Mouse (Mus musculus): ENCODE data around the gene Slc18a2. TPM values are rescaled to one million over a fixed set of nuclear protein-coding genes. Genes with fewer than 3 reads are reported as not detected.
A peak's percentile ranks its signal among the peaks of the same experiment; 100 is the strongest.

The Slc18a2 gene
- polyA plus RNA-seq, 1 experiment from 2014 or later: 28.7 TPM

DNA sequence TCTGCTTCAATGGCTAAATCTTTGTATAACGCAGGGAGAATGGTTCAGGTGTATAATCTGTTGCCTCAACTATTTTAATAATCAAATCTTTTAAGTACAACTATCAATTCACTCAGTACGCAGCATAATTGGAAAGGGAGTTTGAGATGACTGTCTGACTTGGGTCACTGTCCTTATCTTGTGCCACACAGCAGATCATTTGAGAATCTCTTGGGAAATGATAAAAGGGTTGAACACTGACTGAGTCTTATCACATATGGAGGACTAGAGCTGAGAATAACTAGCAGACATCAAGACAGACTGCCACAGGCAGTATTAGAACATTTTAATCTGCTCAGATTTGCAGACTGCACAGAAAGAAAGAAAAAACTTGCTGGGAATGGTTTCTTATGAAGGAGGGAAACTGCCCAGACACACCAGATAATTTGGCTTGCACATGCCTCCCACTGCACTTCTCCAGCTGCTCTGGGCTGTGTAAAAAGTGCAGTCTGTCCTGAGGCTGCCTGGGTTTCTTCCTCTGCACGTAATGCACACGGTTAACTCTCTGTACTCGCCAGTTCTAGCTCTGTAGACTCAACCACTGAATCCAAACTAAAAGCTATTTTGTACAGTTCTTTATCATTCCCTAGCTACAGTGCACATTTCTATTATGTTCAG lies 31.6 kb downstream of the Slc18a2 start:
- WGBS: 69% methylated on average over 5 of the region's 5 CpGs
- Histone ChIP-seq H3K27ac (ENCODE audit: low read length) (no peak overlapping the region), H3K9me3 (replicated peaks; ENCODE audit: control insufficient read depth, low read length, poor library complexity, severe bottlenecking) (no peaks in the 10 kb centered on the region), H3K4me2 (ENCODE audit: low read length) (no peak overlapping the region), H3K27me3 (ENCODE audit: control insufficient read depth, insufficient read depth, low read depth, low read length) (no peaks in the 10 kb centered on the region), H3K4me1 (ENCODE audit: control insufficient read depth, insufficient read depth, low read length) (no peaks in the 10 kb centered on the region), H3K4me3 (ENCODE audit: low read depth, low read length) (no peak overlapping the region), H3K9ac (ENCODE audit: low read depth, low read length) (no peak overlapping the region), H3K36me3 (ENCODE audit: control insufficient read depth, insufficient read depth, low read length) (no peaks in the 10 kb centered on the region)
- ATAC-seq: no peak

DNA sequence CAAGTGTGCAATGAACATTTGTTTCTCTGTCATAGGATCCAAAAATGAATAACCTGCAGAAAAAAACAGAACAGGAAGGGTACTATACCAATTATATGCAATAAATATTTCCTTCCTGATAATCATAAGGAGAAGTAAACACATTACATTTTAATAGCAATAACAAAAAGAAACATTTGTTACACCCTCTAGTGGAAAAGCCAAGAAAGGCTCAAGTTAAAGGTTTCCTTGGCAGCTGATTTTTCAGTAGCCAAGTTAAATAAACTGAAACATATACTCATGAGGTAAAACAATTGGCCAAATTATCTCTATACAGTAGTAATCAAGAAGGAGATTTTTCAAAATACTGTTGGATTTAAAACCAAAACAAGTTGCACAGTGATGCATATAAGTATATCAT lies 54.6 kb downstream of the Slc18a2 start:
- Histone ChIP-seq H3K27ac (ENCODE audit: low read length) (no peak overlapping the region), H3K9me3 (replicated peaks; ENCODE audit: control insufficient read depth, low read length, poor library complexity, severe bottlenecking) (no peaks in the 10 kb centered on the region), H3K27me3 (ENCODE audit: control insufficient read depth, insufficient read depth, low read depth, low read length) (no peaks in the 10 kb centered on the region), H3K4me3 (ENCODE audit: low read depth, low read length) (no peak overlapping the region), H3K4me1 (ENCODE audit: control insufficient read depth, insufficient read depth, low read length) (no peaks in the 10 kb centered on the region), H3K9ac (ENCODE audit: low read depth, low read length) (no peak overlapping the region), H3K4me2 (ENCODE audit: low read length) (no peak overlapping the region), H3K36me3 (ENCODE audit: control insufficient read depth, insufficient read depth, low read length) (no peaks in the 10 kb centered on the region)
- ATAC-seq: no peak

DNA sequence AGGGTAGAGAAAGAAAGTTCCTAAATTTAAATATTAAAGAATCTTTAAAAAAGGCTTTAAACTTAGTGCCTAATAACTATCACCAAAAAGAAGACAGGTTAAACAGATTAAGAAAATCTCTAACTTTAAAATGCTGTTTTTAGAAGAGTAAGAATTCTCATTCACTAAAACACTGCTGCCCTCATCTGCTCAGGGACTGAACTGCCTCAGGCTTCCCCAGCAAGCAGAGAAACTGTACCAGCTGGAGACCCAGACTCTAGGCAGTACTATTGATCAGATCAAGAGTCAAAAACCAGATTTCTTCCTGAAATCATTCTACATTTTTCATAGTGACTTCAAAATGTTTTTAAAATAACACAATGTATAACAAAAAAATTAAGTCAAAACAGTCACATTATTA lies 55.9 kb downstream of the Slc18a2 start:
- Histone ChIP-seq H3K36me3 (ENCODE audit: control insufficient read depth, insufficient read depth, low read length) (no peaks in the 10 kb centered on the region), H3K27me3 (ENCODE audit: control insufficient read depth, insufficient read depth, low read depth, low read length) (no peaks in the 10 kb centered on the region), H3K4me3 (ENCODE audit: low read depth, low read length) (no peak overlapping the region), H3K4me2 (ENCODE audit: low read length) (no peak overlapping the region), H3K9ac (ENCODE audit: low read depth, low read length) (no peak overlapping the region), H3K4me1 (ENCODE audit: control insufficient read depth, insufficient read depth, low read length) (no peaks in the 10 kb centered on the region), H3K27ac (ENCODE audit: low read length) (no peak overlapping the region), H3K9me3 (replicated peaks; ENCODE audit: control insufficient read depth, low read length, poor library complexity, severe bottlenecking) (no peaks in the 10 kb centered on the region)
- no peak for ATAC-seq

DNA sequence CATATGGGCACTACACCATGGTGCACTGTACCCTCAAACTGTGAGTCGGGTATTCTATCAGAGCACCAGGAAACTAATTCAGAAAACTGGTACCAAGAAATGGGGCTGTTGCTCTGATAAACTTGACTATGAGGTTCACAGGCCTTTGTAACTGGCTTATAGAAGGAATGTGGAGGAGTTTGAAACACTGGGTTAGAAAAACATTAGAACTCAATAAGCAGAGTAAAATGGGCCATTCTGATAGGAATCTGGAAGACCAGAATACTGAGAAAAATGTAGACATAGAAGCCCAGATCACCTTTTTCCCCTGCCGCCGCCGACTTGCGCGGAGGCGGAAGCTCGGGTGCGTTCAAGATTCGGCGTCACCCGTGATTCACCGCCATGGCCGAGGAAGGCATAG lies 61.3 kb downstream of the Slc18a2 start, which contains the start of gene Rps12-ps3:
Rps12-ps3 (plus strand) TSS at position 301 of the 400 bp plus-strand sequence.
- H3K9me3 ChIP-seq (replicated peaks; ENCODE audit: control insufficient read depth, low read length, poor library complexity, severe bottlenecking): no peaks in the 10 kb centered on the region
- no peak for ATAC-seq
- no peaks in the 10 kb centered on the region for H3K4me1 ChIP-seq (ENCODE audit: control insufficient read depth, insufficient read depth, low read length)
- H3K9ac ChIP-seq (ENCODE audit: low read depth, low read length): no peak within 1 kb of the TSS
- 0 out of 2 replicates have a peak, but pooled peaks cover 3% of the 10 kb centered on the region for H3K36me3 ChIP-seq (ENCODE audit: control insufficient read depth, insufficient read depth, low read length)
- 96% methylated on average over 12 of the region's 14 CpGs for WGBS
- H3K27me3 ChIP-seq (ENCODE audit: control insufficient read depth, insufficient read depth, low read depth, low read length): no peaks in the 10 kb centered on the region
- no peak within 1 kb of the TSS for H3K4me2 ChIP-seq (ENCODE audit: low read length)
- H3K27ac ChIP-seq (ENCODE audit: low read length): no peak within 1 kb of the TSS
- H3K4me3 ChIP-seq (ENCODE audit: low read depth, low read length): no peak within 1 kb of the TSS

DNA sequence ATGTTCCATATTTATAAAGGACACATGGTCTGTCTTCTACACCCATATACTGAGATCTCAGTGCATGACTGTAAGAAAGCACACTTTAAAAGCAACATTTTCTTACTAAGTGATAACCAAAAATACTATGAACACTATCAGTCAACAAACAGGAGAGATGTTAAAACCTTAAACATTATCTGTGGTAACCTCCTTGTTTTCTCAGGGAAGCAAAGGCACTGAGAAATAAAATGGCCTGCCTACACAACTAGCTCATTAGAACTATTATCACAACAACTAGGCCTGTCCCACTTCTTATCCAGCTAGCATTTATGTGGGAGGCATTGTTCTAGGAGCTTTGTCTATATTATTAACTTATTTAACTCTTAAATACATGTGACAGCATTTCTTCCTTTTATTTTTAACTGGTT lies 70.1 kb downstream of the Slc18a2 start:
- Histone ChIP-seq H3K36me3 (ENCODE audit: control insufficient read depth, insufficient read depth, low read length) (no peaks in the 10 kb centered on the region), H3K27ac (ENCODE audit: low read length) (no peak overlapping the region), H3K9ac (ENCODE audit: low read depth, low read length) (no peak overlapping the region), H3K4me1 (ENCODE audit: control insufficient read depth, insufficient read depth, low read length) (no peaks in the 10 kb centered on the region), H3K4me3 (ENCODE audit: low read depth, low read length) (no peak overlapping the region), H3K27me3 (ENCODE audit: control insufficient read depth, insufficient read depth, low read depth, low read length) (no peaks in the 10 kb centered on the region), H3K4me2 (ENCODE audit: low read length) (no peak overlapping the region), H3K9me3 (replicated peaks; ENCODE audit: control insufficient read depth, low read length, poor library complexity, severe bottlenecking) (no peaks in the 10 kb centered on the region)
- no peak for ATAC-seq

DNA sequence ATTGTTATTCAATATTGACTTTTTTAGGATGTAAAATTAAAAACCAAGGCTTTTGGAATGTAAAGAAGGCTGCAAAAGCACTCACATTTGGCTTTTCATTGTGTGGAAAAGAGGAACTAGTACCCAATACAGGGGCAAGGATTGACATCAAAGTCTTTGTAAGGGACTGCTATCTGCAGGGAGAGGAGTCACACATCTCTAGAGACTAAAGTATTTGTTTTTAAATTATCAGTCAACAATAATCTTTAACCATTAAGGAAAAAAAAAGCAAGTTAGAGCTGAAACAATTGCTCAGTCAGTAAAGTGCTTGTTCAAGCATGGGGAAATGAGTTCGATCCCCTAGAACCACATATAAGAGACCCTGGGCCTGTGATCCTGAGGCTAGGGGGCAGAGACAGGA lies 76.0 kb downstream of the Slc18a2 start:
- Histone ChIP-seq H3K27me3 (ENCODE audit: control insufficient read depth, insufficient read depth, low read depth, low read length) (no peaks in the 10 kb centered on the region), H3K9me3 (replicated peaks; ENCODE audit: control insufficient read depth, low read length, poor library complexity, severe bottlenecking) (no peaks in the 10 kb centered on the region), H3K27ac (ENCODE audit: low read length) (no peak overlapping the region), H3K4me2 (ENCODE audit: low read length) (no peak overlapping the region), H3K36me3 (ENCODE audit: control insufficient read depth, insufficient read depth, low read length) (no peaks in the 10 kb centered on the region), H3K4me3 (ENCODE audit: low read depth, low read length) (no peak overlapping the region), H3K4me1 (ENCODE audit: control insufficient read depth, insufficient read depth, low read length) (peaks cover 9% of the 10 kb centered on the region), H3K9ac (ENCODE audit: low read depth, low read length) (no peak overlapping the region)
- ATAC-seq: no peak
- 100% methylated on average over 1 of the region's 1 CpGs for WGBS

DNA sequence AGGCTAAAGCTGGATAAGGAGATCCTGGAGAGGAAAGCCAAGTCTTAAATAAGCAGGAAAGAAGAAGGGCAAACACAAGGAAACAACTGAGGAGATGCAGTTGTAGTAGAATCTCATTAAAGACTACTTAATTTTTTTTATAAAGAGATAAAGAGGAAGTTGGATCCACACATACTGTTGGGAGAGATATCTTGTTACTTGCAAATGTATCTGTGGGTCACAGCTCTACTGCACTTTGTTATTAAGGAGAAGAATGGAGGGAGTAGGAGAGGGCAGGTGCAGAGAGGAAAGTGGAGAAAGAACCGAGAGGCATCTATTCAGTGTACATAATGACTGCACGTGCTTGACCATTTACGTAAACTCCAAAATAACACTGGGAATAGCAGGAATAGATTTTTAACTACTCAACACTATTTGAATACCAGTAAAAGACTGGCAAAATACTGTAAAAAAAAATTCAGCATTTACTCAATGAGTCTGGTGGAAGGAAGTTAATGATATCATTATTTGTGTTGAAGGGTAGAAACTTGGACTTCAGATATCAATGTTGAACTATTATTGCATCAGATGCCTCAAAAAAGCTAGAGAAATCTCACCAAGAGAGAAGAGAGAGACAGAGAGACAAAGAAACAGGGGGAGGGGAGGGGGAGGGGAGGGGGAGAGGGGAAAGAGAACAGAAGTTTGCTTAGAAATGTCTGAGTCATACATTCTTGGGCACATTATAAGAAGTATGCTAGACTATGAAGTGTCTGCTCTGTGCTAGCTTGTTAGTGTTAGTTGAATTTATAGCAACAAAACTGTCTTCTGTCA lies 77.4 kb downstream of the Slc18a2 start:
- Histone ChIP-seq H3K4me2 (ENCODE audit: low read length) (no peak overlapping the region), H3K4me3 (ENCODE audit: low read depth, low read length) (no peak overlapping the region), H3K9ac (ENCODE audit: low read depth, low read length) (no peak overlapping the region), H3K36me3 (ENCODE audit: control insufficient read depth, insufficient read depth, low read length) (no peaks in the 10 kb centered on the region), H3K27ac (ENCODE audit: low read length) (no peak overlapping the region), H3K9me3 (replicated peaks; ENCODE audit: control insufficient read depth, low read length, poor library complexity, severe bottlenecking) (no peaks in the 10 kb centered on the region), H3K27me3 (ENCODE audit: control insufficient read depth, insufficient read depth, low read depth, low read length) (no peaks in the 10 kb centered on the region), H3K4me1 (ENCODE audit: control insufficient read depth, insufficient read depth, low read length) (peaks cover 18% of the 10 kb centered on the region)
- no peak for ATAC-seq
- 74% methylated on average over 3 of the region's 3 CpGs for WGBS

DNA sequence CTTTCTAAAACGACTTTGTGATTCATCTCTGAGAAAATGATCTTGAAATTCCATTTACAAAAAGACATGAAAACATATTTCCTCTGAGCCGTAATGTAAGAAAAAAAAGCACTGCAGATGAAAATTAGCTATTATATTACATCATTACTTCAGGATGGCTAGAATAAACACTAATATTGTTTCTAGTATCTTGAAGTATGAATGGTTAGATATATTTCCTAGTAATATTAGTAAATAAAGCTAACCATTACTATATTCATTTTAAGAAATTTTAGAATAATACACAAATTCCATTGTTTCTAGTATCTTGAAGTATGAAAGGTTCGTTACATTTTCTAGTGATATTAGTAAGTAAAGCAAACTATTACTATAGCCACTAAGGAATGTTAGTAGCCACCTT lies 79.2 kb downstream of the Slc18a2 start:
- WGBS: 91% methylated on average over 3 of the region's 3 CpGs
- Histone ChIP-seq H3K9me3 (replicated peaks; ENCODE audit: control insufficient read depth, low read length, poor library complexity, severe bottlenecking) (no peaks in the 10 kb centered on the region), H3K4me1 (ENCODE audit: control insufficient read depth, insufficient read depth, low read length) (peaks cover 31% of the 10 kb centered on the region), H3K4me3 (ENCODE audit: low read depth, low read length) (no peak overlapping the region), H3K36me3 (ENCODE audit: control insufficient read depth, insufficient read depth, low read length) (no peaks in the 10 kb centered on the region), H3K9ac (ENCODE audit: low read depth, low read length) (no peak overlapping the region), H3K4me2 (ENCODE audit: low read length) (no peak overlapping the region), H3K27ac (ENCODE audit: low read length) (no peak overlapping the region), H3K27me3 (ENCODE audit: control insufficient read depth, insufficient read depth, low read depth, low read length) (no peaks in the 10 kb centered on the region)
- ATAC-seq: no peak

DNA sequence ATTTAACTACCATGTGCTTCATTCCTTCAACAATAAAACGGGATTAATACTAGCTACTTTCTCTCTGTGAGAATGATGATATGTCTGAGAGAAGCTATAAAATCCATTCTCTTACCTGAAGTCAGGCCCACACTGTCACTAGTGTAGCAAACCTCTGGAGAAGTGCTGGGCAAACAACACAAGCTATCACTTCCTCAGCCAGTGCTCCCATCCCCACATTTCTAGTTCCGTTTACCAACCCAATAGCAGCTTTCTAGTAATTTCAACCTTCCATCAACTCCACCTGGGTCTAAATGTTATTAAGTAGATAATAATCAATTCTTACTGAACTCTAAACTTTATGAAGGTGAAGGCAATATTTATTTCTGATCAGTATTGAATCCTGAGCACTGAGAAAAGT lies 82.3 kb downstream of the Slc18a2 start:
- no peaks in the 10 kb centered on the region for H3K36me3 ChIP-seq (ENCODE audit: control insufficient read depth, insufficient read depth, low read length)
- H3K4me1 ChIP-seq (ENCODE audit: control insufficient read depth, insufficient read depth, low read length): peaks cover 33% of the 10 kb centered on the region
- H3K4me2 ChIP-seq (ENCODE audit: low read length): peak overlapping the region; percentile 90
- no peak overlapping the region for H3K9ac ChIP-seq (ENCODE audit: low read depth, low read length)
- no peak overlapping the region for H3K27ac ChIP-seq (ENCODE audit: low read length)
- no peaks in the 10 kb centered on the region for H3K27me3 ChIP-seq (ENCODE audit: control insufficient read depth, insufficient read depth, low read depth, low read length)
- peak overlapping the region; percentile 26 for H3K4me3 ChIP-seq (ENCODE audit: low read depth, low read length)
- H3K9me3 ChIP-seq (replicated peaks; ENCODE audit: control insufficient read depth, low read length, poor library complexity, severe bottlenecking): no peaks in the 10 kb centered on the region
- no peak for ATAC-seq
- 29% methylated on average over 2 of the region's 2 CpGs for whole genome bisulfite sequencing
